Mouse (Mus musculus) lung, postnatal 14 days (tissue): Measurements from ENCODE around the gene Drosha.

Source experiments
- DNase-seq: peaks from one replicate; pipeline ENCODE4 v3.0.0; 2021

Gene Drosha

GRCm38 (mm10) chr15:12941651-12942180 is 117.1 kb downstream of the Drosha start:
- no peak for DNase-seq

GRCm38 (mm10) chr15:12942424-12942823 is 117.8 kb downstream of the Drosha start:
- DNase-seq, result no peak

- no peak for DNase-seq
These were observed 133.4 kb downstream of the Drosha start for GRCm38 (mm10) chr15:12958051-12958450.

- no peak for DNase-seq
These were observed 137.6 kb downstream of the Drosha start for GRCm38 (mm10) chr15:12962179-12962578.

- no peak for DNase-seq
These were observed 140.6 kb downstream of the Drosha start for GRCm38 (mm10) chr15:12965209-12965608.

- no peak for DNase-seq
These were observed 144.2 kb downstream of the Drosha start for GRCm38 (mm10) chr15:12968815-12969214.

- no peak for DNase-seq
These were observed 147.8 kb downstream of the Drosha start for GRCm38 (mm10) chr15:12972441-12972840.
